Mouse (Mus musculus): ENCODE measurements around the gene Stfa1. TPM values are rescaled to one million over a fixed set of nuclear protein-coding genes. Genes with fewer than 3 reads are reported as not detected.

Stfa1 gene
- polyA plus RNA-seq (2012; ENCODE audit: low replicate concordance): not detected in 2 replicates

DNA sequence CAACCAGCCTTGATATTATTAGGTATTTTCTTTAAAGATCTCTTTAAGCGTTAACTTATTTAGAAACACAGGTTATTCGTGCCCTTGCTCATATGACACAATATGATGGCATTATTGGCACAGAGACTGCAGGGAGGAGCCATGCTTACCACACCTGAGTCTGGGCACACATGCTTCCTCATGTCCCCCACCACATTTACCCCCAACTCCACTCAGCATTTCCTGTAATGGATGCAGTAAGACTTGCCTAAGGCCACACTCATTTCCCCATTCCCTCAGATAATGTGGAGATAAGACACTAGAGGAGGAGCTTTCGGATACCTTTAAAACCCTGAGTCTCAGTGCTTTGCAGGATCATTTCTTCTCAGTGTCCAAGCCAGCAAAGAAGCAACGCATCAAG lies at the start of gene Stfa1:
Gene Stfa1, plus strand, starts transcription at position 156 of the 400 bp plus-strand sequence.

DNA sequence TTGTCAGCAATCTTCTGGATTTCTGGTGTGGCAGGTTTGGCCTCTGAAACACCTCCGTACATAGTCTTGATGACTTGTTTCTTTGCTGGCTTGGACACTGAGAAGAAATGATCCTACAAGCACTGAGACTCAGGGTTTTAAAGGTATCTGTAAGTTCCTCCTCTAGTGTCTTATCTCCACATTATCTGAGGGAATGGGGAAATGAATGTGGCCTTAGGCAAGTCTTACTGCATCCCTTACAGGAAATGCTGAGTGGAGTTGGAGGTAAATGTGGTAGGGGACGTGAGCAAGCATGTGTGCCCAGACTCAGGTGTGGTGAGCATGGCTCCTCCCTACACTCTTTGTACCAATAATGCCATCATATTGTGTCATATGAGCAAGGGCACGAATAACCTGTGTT lies 57.5 kb downstream of the Stfa1 start, which contains the start of gene BC117090:
Gene BC117090, minus strand, starts transcription at position 101 of the 400 bp plus-strand sequence.

Other genes starting within 250 kb of the Stfa1 start
- 0.56 and 1.7 TPM in 2 replicates for gene Wdr5b, start 235.8 kb upstream of the Stfa1 start, polyA plus RNA-seq (2012; ENCODE audit: low replicate concordance)
- gene Fam162a, start 205.4 kb upstream of the Stfa1 start, polyA plus RNA-seq (2012; ENCODE audit: low replicate concordance): 26.2 and 56.6 TPM in 2 replicates
- 3.7 and 4.5 TPM in 2 replicates for gene Ccdc58, start 205.3 kb upstream of the Stfa1 start, polyA plus RNA-seq (2012; ENCODE audit: low replicate concordance)
- gene Csta1, start 145.7 kb upstream of the Stfa1 start, polyA plus RNA-seq (2012; ENCODE audit: low replicate concordance): not detected in 2 replicates
- 0.88 TPM in 2 replicates for gene Stfa2l1, start 120.1 kb upstream of the Stfa1 start, polyA plus RNA-seq (2012; ENCODE audit: low replicate concordance)
- 1.3 and 2.2 TPM in 2 replicates for gene Gm5483, start 92.7 kb upstream of the Stfa1 start, polyA plus RNA-seq (2012; ENCODE audit: low replicate concordance)
- not detected in 2 replicates for gene Gm5416, start 66.5 kb upstream of the Stfa1 start, polyA plus RNA-seq (2012; ENCODE audit: low replicate concordance)
- not detected in 2 replicates for gene 2010005H15Rik, start 55.5 kb upstream of the Stfa1 start, polyA plus RNA-seq (2012; ENCODE audit: low replicate concordance)
- not detected in 2 replicates for gene BC117090, start 57.4 kb downstream of the Stfa1 start, polyA plus RNA-seq (2012; ENCODE audit: low replicate concordance)
- not detected in 2 replicates for gene BC100530, start 90.8 kb downstream of the Stfa1 start, polyA plus RNA-seq (2012; ENCODE audit: low replicate concordance)
- gene Stfa2, start 131.5 kb downstream of the Stfa1 start, polyA plus RNA-seq (2012; ENCODE audit: low replicate concordance): not detected in 2 replicates
- gene Stfa3, start 178.4 kb downstream of the Stfa1 start, polyA plus RNA-seq (2012; ENCODE audit: low replicate concordance): not detected in 2 replicates